Mouse (Mus musculus) liver, embryonic 14.5 days (tissue): Measurements from ENCODE around the gene Ace. TPM values are rescaled to one million over a fixed set of nuclear protein-coding genes. Genes with fewer than 3 reads are reported as not detected.

Experiments
- ATAC-seq: fragments of 200-750 bp; cut with Nextera tagmentation; 2 replicates; pipeline ENCODE4 v1.8.0; 2017; ENCODE audit warnings: moderate number of reproducible peaks, mild to moderate bottlenecking, moderate library complexity; ENCODE audit not compliant: insufficient read depth
- DNase-seq, 3 experiments: peaks; one replicate each; pipeline ENCODE4 v3.0.0-alpha.2; 2012 to 2013; ENCODE audit warnings: low read depth in 3 of 3, low spot score in 3 of 3
- H3K27ac ChIP-seq: fragments of 300-500 bp; sonication (generic); 2 replicates; pipeline ENCODE4 v1.5.1; 2014; ENCODE audit warnings: moderate library complexity, mild to moderate bottlenecking, control low read depth, inconsistent platforms
- H3K27me3 ChIP-seq: fragments of 300-500 bp; sonication (generic); 2 replicates; pipeline ENCODE4 v1.6.1; 2014; ENCODE audit warnings: mild to moderate bottlenecking, low read length, moderate library complexity; ENCODE audit not compliant: control insufficient read depth, insufficient read depth
- H3K36me3 ChIP-seq: fragments of 300-500 bp; sonication (generic); replicated peaks from 2 replicates; pipeline ENCODE4 v1.6.1; 2014; ENCODE audit warnings: low read depth; ENCODE audit not compliant: control insufficient read depth, insufficient read depth
- H3K4me1 ChIP-seq, 2 experiments: fragments of 200-500 bp in 1 of 2; fragments of 300-500 bp in 1 of 2; sonication (generic) in 1 of 2; replicated peaks; 2 replicates each; pipeline ENCODE4 v1.6.1; 2012 to 2014; ENCODE audit warnings: antibody characterized with exemption in 1 of 2, inconsistent platforms in 1 of 2, low read length in 1 of 2; ENCODE audit not compliant: control insufficient read depth in 2 of 2, insufficient read depth in 2 of 2
- H3K4me2 ChIP-seq: fragments of 300-500 bp; sonication (generic); 2 replicates; pipeline ENCODE4 v1.6.1; 2014; ENCODE audit warnings: low read depth, mild to moderate bottlenecking, control low read depth, moderate library complexity
- H3K4me3 ChIP-seq, 2 experiments: fragments of 200-500 bp in 1 of 2; fragments of 300-500 bp in 1 of 2; sonication (generic) in 1 of 2; 2 replicates each; pipeline ENCODE4 v1.5.1; 2012 to 2014; ENCODE audit warnings: low read depth in 2 of 2, low read length in 2 of 2, mild to moderate bottlenecking in 2 of 2, control low read depth in 1 of 2, inconsistent platforms in 1 of 2, moderate library complexity in 1 of 2; ENCODE audit not compliant: insufficient read depth in 1 of 2
- H3K9ac ChIP-seq: fragments of 300-500 bp; sonication (generic); replicated peaks from 2 replicates; pipeline ENCODE4 v1.6.1; 2014; ENCODE audit warnings: mild to moderate bottlenecking, control low read depth, moderate library complexity
- H3K9me3 ChIP-seq: fragments of 300-500 bp; sonication (generic); 2 replicates; pipeline ENCODE4 v1.6.1; 2016; ENCODE audit warnings: low read length, mixed read lengths; ENCODE audit not compliant: control insufficient read depth
- CTCF ChIP-seq: IDR thresholded peaks from 2 replicates; pipeline ENCODE4 v1.5.1; 2016; ENCODE audit warnings: antibody characterized with exemption, low read depth, control low read depth
- EP300 ChIP-seq: IDR thresholded peaks from 2 replicates; pipeline ENCODE4 v1.6.1; 2016; ENCODE audit warnings: antibody characterized with exemption, low read depth
- WGBS: fragments of 180-500 bp; shearing (Covaris S2); extraction: QIAGEN DNeasy Blood & Tissue Kit; methylation state at CpG from one replicate; pipeline ENCODE4 v1.1.7; 2014; ENCODE audit not compliant: insufficient replicate concordance; 5-methylcytosine and 5-hydroxymethylcytosine counted together
- polyA plus RNA-seq, 2 experiments: library from polyadenylated mRNA; depleted of rRNA in 1 of 2; stranded (reverse) in 1 of 2; unstranded in 1 of 2; fragments of >200 nt; fragmentation: Nextera tagmentation in 1 of 2; extraction: Ambion mirVana in 1 of 2; gene quantifications; 2 replicates each; pipeline versions ENCODE4 v1.2.1 to v1.2.3; 2012 to 2014

Gene Ace
- polyA plus RNA-seq, 2 experiments, result 0.07 TPM; not detected in 1

- TF ChIP-seq EP300, result no peak
- no peak for TF ChIP-seq CTCF
- ATAC-seq (no peak), DNase-seq (no peak)
- no peaks in the 10 kb centered on the region for H3K27me3 ChIP-seq
- H3K27ac ChIP-seq, result no peak overlapping the region
- no peak overlapping the region for H3K4me2 ChIP-seq
- 5% methylated on average over 17 of the region's 17 CpGs for WGBS
- no peak overlapping the region for H3K9ac ChIP-seq
- H3K4me3 ChIP-seq, result no peak overlapping the region
- H3K9me3 ChIP-seq, result no peaks in the 10 kb centered on the region
- H3K36me3 ChIP-seq, result no peaks in the 10 kb centered on the region
- H3K4me1 ChIP-seq, result no peaks in the 10 kb centered on the region
These were observed 8.4 kb upstream of the Ace start for GRCm38 (mm10) chr11:105959355-105959754.

- H3K4me3 ChIP-seq, result no peak overlapping the region
- H3K27ac ChIP-seq, result no peak overlapping the region
- no peaks in the 10 kb centered on the region for H3K9me3 ChIP-seq
- no peak for ATAC-seq
- H3K9ac ChIP-seq, result no peak overlapping the region
- no peak for TF ChIP-seq EP300
- peak; percentile 51 for TF ChIP-seq CTCF
- no peaks in the 10 kb centered on the region for H3K4me1 ChIP-seq
- peaks cover 30% of the 10 kb centered on the region for H3K27me3 ChIP-seq
- H3K4me2 ChIP-seq, result no peak overlapping the region
- no peaks in the 10 kb centered on the region for H3K36me3 ChIP-seq
- no peak for DNase-seq
- 49% methylated on average over 5 of the region's 5 CpGs for WGBS
These were observed 3.1 kb upstream of the Ace start for GRCm38 (mm10) chr11:105964691-105965090.

- no peaks in the 10 kb centered on the region for H3K9me3 ChIP-seq
- 49% methylated on average over 4 of the region's 4 CpGs for WGBS
- TF ChIP-seq EP300 (no peak), CTCF (no peak)
- H3K9ac ChIP-seq, result no peak overlapping the region
- no peaks in the 10 kb centered on the region for H3K36me3 ChIP-seq
- DNase-seq, result no peak
- no peak overlapping the region for H3K4me3 ChIP-seq
- no peak overlapping the region for H3K4me2 ChIP-seq
- H3K27ac ChIP-seq, result no peak overlapping the region
- ATAC-seq, result no peak
- H3K4me1 ChIP-seq, result no peaks in the 10 kb centered on the region
- H3K27me3 ChIP-seq, result peaks cover 32% of the 10 kb centered on the region
These were observed 1.5 kb upstream of the Ace start for GRCm38 (mm10) chr11:105966288-105966687.

- no peaks in the 10 kb centered on the region for H3K9me3 ChIP-seq
- H3K4me3 ChIP-seq, result no peak overlapping the region
- no peak for ATAC-seq
- WGBS, result 32% methylated on average over 10 of the region's 10 CpGs
- no peak overlapping the region for H3K4me2 ChIP-seq
- TF ChIP-seq EP300, result no peak
- no peak for TF ChIP-seq CTCF
- no peak overlapping the region for H3K9ac ChIP-seq
- H3K36me3 ChIP-seq, result no peaks in the 10 kb centered on the region
- H3K4me1 ChIP-seq, result no peaks in the 10 kb centered on the region
- no peak overlapping the region for H3K27ac ChIP-seq
- H3K27me3 ChIP-seq, result peaks cover 32% of the 10 kb centered on the region
- no peak for DNase-seq
These were observed 1.2 kb downstream of the Ace start for GRCm38 (mm10) chr11:105968948-105969347.

- Histone ChIP-seq H3K9me3 (no peaks in the 10 kb centered on the region), H3K4me1 (no peaks in the 10 kb centered on the region), H3K4me2 (no peak overlapping the region), H3K36me3 (no peaks in the 10 kb centered on the region), H3K27me3 (peaks cover 32% of the 10 kb centered on the region), H3K4me3 (no peak overlapping the region), H3K27ac (no peak overlapping the region), H3K9ac (no peak overlapping the region)
- no peak for ATAC-seq
- WGBS, result 12% methylated on average over 1 of the region's 1 CpGs
- DNase-seq, result no peak
- TF ChIP-seq CTCF (peak; percentile 55), EP300 (no peak)
These were observed 1.8 kb downstream of the Ace start for GRCm38 (mm10) chr11:105969516-105969915.

DNA sequence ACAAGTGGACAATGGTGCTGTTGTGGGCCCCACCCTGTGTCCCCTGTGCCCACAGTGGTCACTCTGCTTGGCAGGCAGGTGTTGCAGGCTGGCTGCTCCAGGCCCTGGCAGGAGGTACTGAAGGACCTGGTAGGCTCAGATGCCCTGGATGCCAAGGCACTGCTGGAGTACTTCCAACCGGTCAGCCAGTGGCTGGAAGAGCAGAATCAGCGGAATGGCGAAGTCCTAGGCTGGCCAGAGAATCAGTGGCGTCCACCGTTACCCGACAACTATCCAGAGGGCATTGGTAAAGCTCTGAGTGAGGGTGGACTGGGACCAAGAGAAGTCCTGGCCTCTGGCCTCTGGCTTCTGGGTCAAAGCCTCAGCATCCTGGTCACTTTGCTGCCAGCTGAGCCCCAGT, 6.8 kb downstream of the Ace start:
- Histone ChIP-seq H3K27ac (no peak overlapping the region), H3K9me3 (no peaks in the 10 kb centered on the region), H3K4me3 (no peak overlapping the region), H3K9ac (no peak overlapping the region), H3K4me2 (no peak overlapping the region), H3K36me3 (no peaks in the 10 kb centered on the region), H3K27me3 (peaks cover 4% of the 10 kb centered on the region), H3K4me1 (no peaks in the 10 kb centered on the region)
- DNase-seq (no peak), ATAC-seq (no peak)
- no peak for TF ChIP-seq CTCF
- 75% methylated on average over 6 of the region's 6 CpGs for WGBS
